Mouse (Mus musculus): ENCODE data around the gene Cfd.

GRCm38 (mm10) chr10:79934272-79934721, 43.6 kb downstream of the Cfd start:
- TF ChIP-seq POLR2A (IDR thresholded peaks at IDR 0.05; ENCODE audit: low read depth, low read length): no peak
- no peak for TF ChIP-seq CTCF (IDR thresholded peaks at IDR 0.05; ENCODE audit: extremely low read depth, insufficient read length, insufficient replicate concordance, low read depth, low read length)

Data from small intestine, adult 2 months (tissue).